Mouse (Mus musculus): ENCODE results near the gene Olfml3.

DNA sequence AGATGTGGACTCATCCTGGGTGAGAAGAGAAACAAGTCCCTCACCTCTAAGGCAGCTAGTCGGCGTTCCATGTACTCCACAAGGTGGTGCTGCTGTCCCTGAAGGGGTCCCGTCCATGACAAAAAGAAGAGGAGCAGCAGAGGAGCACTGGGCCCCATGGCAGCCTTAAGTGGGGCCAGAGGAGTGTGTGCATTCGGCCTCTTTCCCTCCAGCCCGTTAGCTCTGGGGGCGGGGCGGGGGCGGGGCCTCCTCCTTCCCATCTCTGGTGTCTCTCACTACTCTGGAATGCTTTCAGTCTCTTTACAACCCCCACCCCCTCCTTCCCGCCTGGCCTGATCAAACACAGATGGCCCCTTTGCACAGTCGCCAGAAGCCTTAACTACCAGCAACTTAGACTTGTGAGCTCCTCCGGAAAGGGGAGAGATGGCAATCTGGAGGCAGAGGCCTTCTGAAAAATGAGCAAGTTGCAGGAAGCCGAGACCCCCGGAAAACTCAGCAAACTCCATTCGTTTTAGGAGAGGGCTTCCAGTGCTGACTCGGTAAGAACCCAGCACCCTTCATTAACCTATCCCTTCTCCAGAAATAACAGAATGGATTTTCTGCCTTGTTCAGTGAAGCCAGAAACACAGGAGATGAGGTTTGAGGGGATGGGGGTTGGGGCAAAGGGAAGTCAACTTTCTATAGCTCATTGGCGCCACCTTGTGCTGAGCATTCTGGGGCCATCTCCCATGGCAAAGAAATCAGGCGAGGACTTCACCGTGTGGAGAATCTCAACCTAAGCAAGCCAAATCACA is at the start of gene Olfml3:
- TF ChIP-seq CTCF (IDR thresholded peaks at IDR 0.05; ENCODE audit: control insufficient read depth, insufficient read depth, insufficient replicate concordance, low read depth, low read length), result peak; percentile 70; the same call in 1 of the 2 replicates
- peak; percentile 42; the same call in 1 of the 2 replicates for TF ChIP-seq POLR2A (IDR thresholded peaks at IDR 0.05; ENCODE audit: control insufficient read depth, low read depth, low read length)

Data from testis, adult 2 months (tissue).